Mouse (Mus musculus) liver, embryonic 14.5 days (tissue): ENCODE measurements around the gene Ndrg4.

ENCODE experiments used
- CTCF ChIP-seq: IDR thresholded peaks from 2 replicates; pipeline ENCODE4 v1.5.1; 2016; ENCODE audit warnings: antibody characterized with exemption, low read depth, control low read depth
- EP300 ChIP-seq: IDR thresholded peaks from 2 replicates; pipeline ENCODE4 v1.6.1; 2016; ENCODE audit warnings: antibody characterized with exemption, low read depth

- no peak for TF ChIP-seq CTCF
- TF ChIP-seq EP300, result no peak
Measured at GRCm38 (mm10) chr8:95678024-95678611, 1.3 kb downstream of the Ndrg4 start.
